Mouse (Mus musculus) cerebellum, adult 11 months (tissue): ENCODE measurements around the gene Gpcpd1.
"Not testable (repeated sequence)": the region's sequence is repeated elsewhere in the genome, so short reads cannot be mapped to it uniquely, and the experiment has no call there.

Experiments used
- DNase-seq: peaks from one replicate; pipeline ENCODE4 v3.0.0; 2022

The Gpcpd1 gene

GRCm38 (mm10) chr2:132587240-132587779 lies at the start of gene Gpcpd1:
Gene Gpcpd1 (minus strand): TSS chr2:132587729.
- DNase-seq, result no peak

- no peak for DNase-seq
These were observed 49.0 kb upstream of the Gpcpd1 start for GRCm38 (mm10) chr2:132636534-132636933.

- DNase-seq, result no peak
These were observed 41.1 kb upstream of the Gpcpd1 start for GRCm38 (mm10) chr2:132628626-132629025.

GRCm38 (mm10) chr2:132623092-132623491 lies 35.6 kb upstream of the Gpcpd1 start:
- no peak for DNase-seq

- DNase-seq, result no peak
These were observed 30.2 kb upstream of the Gpcpd1 start for GRCm38 (mm10) chr2:132617693-132618092.

GRCm38 (mm10) chr2:132613581-132614188 lies 26.2 kb upstream of the Gpcpd1 start:
- no peak for DNase-seq

GRCm38 (mm10) chr2:132611551-132612233 lies 24.2 kb upstream of the Gpcpd1 start:
- DNase-seq, result no peak

GRCm38 (mm10) chr2:132607141-132608093 lies 19.9 kb upstream of the Gpcpd1 start:
- DNase-seq, result no peak

GRCm38 (mm10) chr2:132605795-132606563 lies 18.4 kb upstream of the Gpcpd1 start:
- no peak for DNase-seq

GRCm38 (mm10) chr2:132604922-132605321 lies 17.4 kb upstream of the Gpcpd1 start:
- no peak for DNase-seq

GRCm38 (mm10) chr2:132603706-132604105 lies 16.2 kb upstream of the Gpcpd1 start:
- DNase-seq, result no peak

- no peak for DNase-seq
These were observed 14.2 kb upstream of the Gpcpd1 start for GRCm38 (mm10) chr2:132601777-132602176.

GRCm38 (mm10) chr2:132600081-132600480 lies 12.6 kb upstream of the Gpcpd1 start:
- DNase-seq, result no peak

- DNase-seq, result no peak
These were observed 11.6 kb upstream of the Gpcpd1 start for GRCm38 (mm10) chr2:132599127-132599526.

- no peak for DNase-seq
These were observed 10.4 kb upstream of the Gpcpd1 start for GRCm38 (mm10) chr2:132597866-132598480.

- no peak for DNase-seq
These were observed 9.7 kb upstream of the Gpcpd1 start for GRCm38 (mm10) chr2:132597226-132597625.

GRCm38 (mm10) chr2:132595601-132596235 lies 8.2 kb upstream of the Gpcpd1 start:
- no peak for DNase-seq

GRCm38 (mm10) chr2:132592126-132592525 lies 4.6 kb upstream of the Gpcpd1 start:
- DNase-seq, result no peak

GRCm38 (mm10) chr2:132591579-132591978 lies 4.0 kb upstream of the Gpcpd1 start:
- DNase-seq, result not testable (repeated sequence)

- no peak for DNase-seq
These were observed 2.5 kb upstream of the Gpcpd1 start for GRCm38 (mm10) chr2:132589906-132590538.

GRCm38 (mm10) chr2:132586006-132586405 lies 1.5 kb downstream of the Gpcpd1 start:
- no peak for DNase-seq
